Mouse (Mus musculus): ENCODE measurements around the gene Trp53rkb.
A peak's percentile ranks its signal among the peaks of the same experiment; 100 is the strongest.
"Not testable (repeated sequence)": the region's sequence is repeated elsewhere in the genome, so short reads cannot be mapped to it uniquely, and the experiment has no call there.

Trp53rkb gene

GRCm38 (mm10) chr2:166792355-166792754 lies at the start of gene Trp53rkb:
Gene Trp53rkb (plus strand): TSS chr2:166792531.
- DNase-seq (ENCODE audit: low read depth, low spot score): no peak

GRCm38 (mm10) chr2:166743504-166743903 lies 48.8 kb upstream of the Trp53rkb start:
- DNase-seq (ENCODE audit: low read depth, low spot score): no peak

GRCm38 (mm10) chr2:166744433-166744832 lies 47.9 kb upstream of the Trp53rkb start:
- DNase-seq (ENCODE audit: low read depth, low spot score): no peak

- DNase-seq (ENCODE audit: low read depth, low spot score): no peak
These were observed 46.5 kb upstream of the Trp53rkb start for GRCm38 (mm10) chr2:166745849-166746248.

- DNase-seq (ENCODE audit: low read depth, low spot score): not testable (repeated sequence)
These were observed 45.9 kb upstream of the Trp53rkb start for GRCm38 (mm10) chr2:166746261-166746913.

- no peak for DNase-seq (ENCODE audit: low read depth, low spot score)
These were observed 41.6 kb upstream of the Trp53rkb start for GRCm38 (mm10) chr2:166750620-166751191.

- no peak for DNase-seq (ENCODE audit: low read depth, low spot score)
These were observed 38.1 kb upstream of the Trp53rkb start for GRCm38 (mm10) chr2:166754194-166754593.

- DNase-seq (ENCODE audit: low read depth, low spot score): no peak
These were observed 37.6 kb upstream of the Trp53rkb start for GRCm38 (mm10) chr2:166754760-166755159.

GRCm38 (mm10) chr2:166757969-166758368 lies 34.4 kb upstream of the Trp53rkb start:
- DNase-seq (ENCODE audit: low read depth, low spot score): no peak

- DNase-seq (ENCODE audit: low read depth, low spot score): peak; percentile 54
These were observed 28.3 kb upstream of the Trp53rkb start for GRCm38 (mm10) chr2:166764051-166764450.

- DNase-seq (ENCODE audit: low read depth, low spot score): no peak
These were observed 24.7 kb upstream of the Trp53rkb start for GRCm38 (mm10) chr2:166767591-166767990.

GRCm38 (mm10) chr2:166771396-166771795 lies 20.9 kb upstream of the Trp53rkb start:
- no peak for DNase-seq (ENCODE audit: low read depth, low spot score)

GRCm38 (mm10) chr2:166773587-166773986 lies 18.7 kb upstream of the Trp53rkb start:
- DNase-seq (ENCODE audit: low read depth, low spot score): no peak

- DNase-seq (ENCODE audit: low read depth, low spot score): no peak
These were observed 18.1 kb upstream of the Trp53rkb start for GRCm38 (mm10) chr2:166774275-166774674.

- DNase-seq (ENCODE audit: low read depth, low spot score): no peak
These were observed 16.9 kb upstream of the Trp53rkb start for GRCm38 (mm10) chr2:166775357-166775893.

- peak; percentile 62 for DNase-seq (ENCODE audit: low read depth, low spot score)
These were observed 16.1 kb upstream of the Trp53rkb start for GRCm38 (mm10) chr2:166776272-166776671.

GRCm38 (mm10) chr2:166779956-166780355 lies 12.4 kb upstream of the Trp53rkb start:
- no peak for DNase-seq (ENCODE audit: low read depth, low spot score)

- DNase-seq (ENCODE audit: low read depth, low spot score): peak; percentile 77
These were observed 11.3 kb upstream of the Trp53rkb start for GRCm38 (mm10) chr2:166780980-166781578.

GRCm38 (mm10) chr2:166784376-166784775 lies 8.0 kb upstream of the Trp53rkb start:
- no peak for DNase-seq (ENCODE audit: low read depth, low spot score)

GRCm38 (mm10) chr2:166786353-166787004 lies 5.9 kb upstream of the Trp53rkb start:
- DNase-seq (ENCODE audit: low read depth, low spot score): peak; percentile 93

GRCm38 (mm10) chr2:166791738-166792137 lies 593 bp upstream of the Trp53rkb start:
- no peak for DNase-seq (ENCODE audit: low read depth, low spot score)

GRCm38 (mm10) chr2:166793542-166794214 lies 1.3 kb downstream of the Trp53rkb start:
- DNase-seq (ENCODE audit: low read depth, low spot score): peak; percentile 76
